Mouse (Mus musculus) inflammation-experienced regulatory T-cells, adult 6 months (primary cell): ENCODE results near the gene Znrd1. TPM values are rescaled to one million over a fixed set of nuclear protein-coding genes. Genes with fewer than 3 reads are reported as not detected.
A peak's percentile ranks its signal among the peaks of the same experiment; 100 is the strongest.
"Not testable (repeated sequence)": the region's sequence is repeated elsewhere in the genome, so short reads cannot be mapped to it uniquely, and the experiment has no call there.

ENCODE experiments used
- ATAC-seq: one replicate; pipeline ENCODE4 v1.8.0; 2017
- polyA plus RNA-seq, 3 experiments: library from polyadenylated mRNA; unstranded; fragments of 100-300 nt; shearing (Covaris generic); gene quantifications; one replicate each; pipeline ENCODE4 v1.2.1; 2017

The Znrd1 gene
- 10 to 100 TPM; 71.2 to 90.2 (median 83.7) TPM for polyA plus RNA-seq

GRCm38 (mm10) chr17:36957999-36958743 lies at the start of gene Znrd1, which contains the start of gene Znrd1as:
Gene Znrd1 (minus strand): TSS chr17:36958559.
Gene Znrd1as (plus strand): TSS chr17:36958592.
- peak; percentile 98 for ATAC-seq

- ATAC-seq: no peak
Observed at GRCm38 (mm10) chr17:37003366-37003765, 45.0 kb upstream of the Znrd1 start.

- ATAC-seq: no peak
Observed at GRCm38 (mm10) chr17:37002364-37003330, 44.3 kb upstream of the Znrd1 start.

GRCm38 (mm10) chr17:37000863-37001262 lies 42.5 kb upstream of the Znrd1 start, which contains the start of gene Zfp57:
Gene Zfp57 (plus strand): TSS chr17:37001163.
- ATAC-seq: no peak

GRCm38 (mm10) chr17:36998477-36998876 lies 40.1 kb upstream of the Znrd1 start:
- no peak for ATAC-seq

GRCm38 (mm10) chr17:36997033-36997735 lies 38.8 kb upstream of the Znrd1 start:
- no peak for ATAC-seq

- ATAC-seq: no peak
Observed at GRCm38 (mm10) chr17:36995448-36995847, 37.1 kb upstream of the Znrd1 start.

DNA sequence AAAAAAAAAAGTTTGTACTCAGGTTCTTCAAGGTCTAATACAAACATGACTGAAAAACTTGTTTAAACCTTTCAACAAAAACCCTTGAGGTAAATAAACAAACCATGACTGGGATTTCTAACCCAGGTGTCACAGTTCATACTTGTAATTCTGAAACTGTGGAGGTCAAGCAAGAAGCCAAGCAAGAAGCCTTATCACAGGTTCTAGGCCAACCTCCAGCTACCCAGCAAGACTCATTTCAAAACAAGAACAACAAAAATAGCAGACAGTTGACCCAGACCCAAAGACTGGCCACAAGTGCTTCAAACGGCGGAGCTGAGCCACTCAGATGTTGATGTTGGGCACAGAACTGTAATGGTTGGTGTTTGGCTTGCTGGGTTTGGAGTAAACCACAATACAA lies 36.2 kb upstream of the Znrd1 start:
- ATAC-seq: no peak

- no peak for ATAC-seq
Observed at GRCm38 (mm10) chr17:36993770-36994325, 35.5 kb upstream of the Znrd1 start.

DNA sequence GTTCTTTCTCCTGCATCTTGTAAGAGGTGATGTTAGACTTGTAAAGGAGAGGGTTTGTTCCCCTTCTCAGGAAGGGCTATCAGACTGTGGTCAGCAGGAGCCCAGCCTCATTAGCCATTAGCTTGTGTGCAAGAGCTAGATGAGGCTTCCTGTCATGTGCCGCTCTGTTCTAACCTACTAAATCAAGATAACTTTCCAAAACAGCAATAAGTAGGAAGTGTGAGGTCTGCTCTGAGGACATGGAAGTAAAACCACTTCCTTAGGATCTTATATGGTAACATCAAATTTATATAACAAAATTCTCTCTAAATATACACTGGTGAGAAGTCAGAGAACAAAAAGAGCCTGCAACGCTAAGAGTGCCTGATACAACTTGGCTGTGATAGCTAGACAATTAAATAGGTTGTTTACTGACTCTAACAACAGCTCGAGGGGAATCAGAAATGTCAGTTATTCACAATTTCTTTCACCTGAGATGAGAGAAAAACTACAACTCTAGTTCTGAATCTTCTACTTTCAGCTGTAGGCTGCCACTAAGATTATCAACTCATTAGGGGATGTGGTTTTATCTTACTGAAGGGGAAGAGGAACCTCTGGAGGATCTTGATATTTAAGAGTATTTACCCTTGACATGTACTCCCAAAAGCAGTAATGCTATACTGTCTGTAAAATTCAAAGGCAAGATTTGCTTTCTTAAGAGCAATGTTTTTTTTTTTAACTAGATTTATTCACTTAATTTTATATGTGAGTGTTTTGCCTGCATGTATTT lies 34.2 kb upstream of the Znrd1 start:
- ATAC-seq: peak; percentile 82

- ATAC-seq: not testable (repeated sequence)
Observed at GRCm38 (mm10) chr17:36990630-36991029, 32.3 kb upstream of the Znrd1 start.

GRCm38 (mm10) chr17:36989437-36989836 lies 31.1 kb upstream of the Znrd1 start, which contains the start of gene H2-M5:
Gene H2-M5 (minus strand): TSS chr17:36989537.
- ATAC-seq: no peak

DNA sequence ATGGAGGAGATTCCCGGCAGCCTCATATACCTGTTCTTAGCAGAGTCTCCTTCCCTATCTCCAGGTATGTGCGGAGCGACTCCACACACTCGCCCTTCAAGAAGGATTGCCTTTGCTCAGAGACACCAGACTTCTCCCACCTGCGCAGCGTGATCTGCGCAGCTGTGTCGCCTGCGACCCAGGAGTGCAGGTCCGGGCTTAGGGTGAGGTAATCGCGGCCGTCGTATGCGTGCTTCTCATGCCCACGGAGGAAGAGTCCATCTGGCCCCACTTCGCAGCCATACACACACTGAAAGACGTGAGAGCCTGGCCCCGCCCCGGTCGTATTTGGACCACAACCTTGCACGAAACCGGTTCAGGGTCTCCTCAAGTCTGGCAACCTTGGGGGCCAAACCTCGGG lies 30.1 kb upstream of the Znrd1 start:
- ATAC-seq: no peak

DNA sequence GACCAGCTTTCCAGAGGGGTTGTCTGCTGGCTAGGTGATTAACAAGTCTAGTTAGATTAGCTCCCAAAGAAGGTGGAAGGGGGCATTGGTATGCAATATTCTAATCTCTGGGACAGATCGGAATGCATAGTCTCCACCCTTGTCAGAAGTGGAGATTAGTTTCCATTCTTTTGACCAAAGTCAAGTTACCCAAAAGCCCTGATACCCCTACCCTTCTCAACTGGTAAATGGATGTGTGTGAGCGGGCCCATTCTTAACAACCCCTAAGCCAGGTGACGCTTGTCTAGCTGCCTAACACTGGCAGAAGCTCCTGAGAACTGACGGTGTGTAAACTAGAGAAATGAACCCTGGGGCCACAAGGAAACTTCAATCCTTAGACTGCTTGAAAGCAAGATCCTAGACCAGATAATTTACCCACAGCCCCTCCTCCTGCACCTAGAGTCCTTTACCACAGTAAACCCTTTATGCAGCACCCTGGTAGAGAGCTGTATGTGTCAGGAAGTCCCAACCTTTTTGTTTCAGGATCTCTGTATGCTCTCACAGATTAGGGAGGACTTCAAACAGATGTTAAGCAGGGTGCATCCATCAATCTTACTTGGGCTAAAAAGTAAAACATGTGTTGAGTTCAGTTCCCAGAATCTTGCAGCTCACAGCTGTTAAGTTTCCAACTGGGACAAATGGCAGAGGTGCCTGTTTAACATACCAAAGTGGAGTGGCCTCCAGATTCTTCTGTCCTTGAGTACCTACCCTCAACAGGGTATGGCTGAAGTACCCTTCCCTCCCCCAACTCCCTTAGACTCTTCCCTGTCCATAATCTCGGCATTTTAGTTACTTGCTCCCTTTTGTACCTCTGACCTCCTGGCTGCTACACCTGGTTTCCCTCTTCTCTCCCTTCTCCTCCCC lies 24.1 kb upstream of the Znrd1 start:
- ATAC-seq: peak; percentile 50

DNA sequence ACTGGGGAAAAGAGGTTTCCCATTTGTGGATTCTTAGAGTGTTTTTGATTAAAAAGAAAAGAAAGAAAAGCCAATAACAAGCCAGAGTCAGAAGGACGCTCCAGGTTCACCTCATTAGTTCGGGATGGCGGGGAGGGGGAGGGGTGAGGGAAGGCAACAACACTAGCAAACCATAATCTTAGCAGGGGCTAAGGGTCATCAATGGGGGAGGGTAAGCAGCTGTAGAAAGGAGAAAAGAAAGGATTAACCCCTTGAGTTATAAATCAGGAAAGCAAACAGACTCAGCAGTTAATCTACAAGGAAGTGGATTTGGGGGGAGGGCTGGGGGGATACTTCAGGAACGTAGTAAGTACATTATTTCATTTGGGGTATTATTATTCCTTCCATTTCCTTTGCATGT lies 23.5 kb upstream of the Znrd1 start:
- ATAC-seq: no peak

- ATAC-seq: no peak
Observed at GRCm38 (mm10) chr17:36981221-36981813, 23.0 kb upstream of the Znrd1 start, which contains the start of gene 2410137M14Rik. Gene 2410137M14Rik (minus strand): TSS chr17:36981237.

DNA sequence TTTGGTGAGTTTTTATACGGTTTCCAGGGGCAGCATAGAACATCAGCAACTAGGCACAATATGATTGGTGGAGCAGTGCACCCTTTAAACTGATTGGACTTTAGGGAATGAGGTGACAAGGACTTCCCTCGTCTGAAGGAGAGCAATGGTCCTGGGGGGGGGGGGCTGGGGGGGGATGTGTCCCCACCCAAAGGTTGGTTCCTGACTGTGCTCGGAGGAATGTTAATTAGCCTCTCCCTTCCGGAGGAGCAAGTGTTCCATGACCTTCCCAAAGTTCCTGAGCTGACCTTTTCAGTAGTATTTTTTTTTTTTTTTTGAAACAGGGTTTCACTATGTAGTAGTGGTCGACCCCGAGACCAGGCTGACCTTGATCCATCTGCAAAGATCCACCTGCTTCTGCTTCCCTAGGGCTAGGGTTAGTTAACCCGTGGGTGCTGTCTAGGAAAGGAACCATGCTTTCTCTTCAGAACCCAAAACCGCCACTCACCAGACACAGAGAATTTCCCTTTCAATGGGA lies 15.0 kb upstream of the Znrd1 start:
- ATAC-seq: no peak

- peak; percentile 76 for ATAC-seq
Observed at GRCm38 (mm10) chr17:36972791-36973190, 14.4 kb upstream of the Znrd1 start.

DNA sequence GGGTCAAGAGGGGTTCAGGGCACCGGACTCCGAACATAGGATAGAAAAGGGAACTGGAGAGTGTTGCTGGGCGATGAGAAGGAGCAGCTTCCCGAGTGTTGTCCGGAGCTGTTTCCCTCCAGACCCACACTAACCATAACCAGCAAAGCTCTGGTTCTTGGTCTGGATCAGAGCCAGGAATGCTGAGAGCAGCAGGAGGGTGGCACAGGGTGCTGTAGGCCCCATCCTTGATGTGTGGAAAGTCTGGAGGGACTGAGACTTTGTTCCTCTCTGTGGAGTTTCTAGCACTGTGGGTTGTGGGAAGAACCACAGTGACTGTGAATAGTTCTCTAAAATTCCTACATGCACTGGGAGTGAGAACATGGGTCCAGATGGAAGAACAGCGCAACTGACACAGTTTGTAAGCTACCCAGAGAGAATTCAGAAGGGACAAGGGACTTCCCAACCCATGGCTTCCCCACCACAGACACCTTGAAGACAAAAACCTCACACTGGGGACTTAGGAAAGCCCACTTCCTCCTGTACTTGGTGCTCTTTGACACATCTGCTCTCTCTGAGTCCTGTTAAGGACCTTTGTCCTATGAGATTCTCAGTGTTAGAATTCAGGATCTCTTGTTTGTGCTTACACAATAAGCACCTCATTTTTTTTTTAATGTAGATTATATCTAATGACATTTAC lies 13.0 kb upstream of the Znrd1 start:
- peak; percentile 36 for ATAC-seq
